In the genomic region with DNA sequence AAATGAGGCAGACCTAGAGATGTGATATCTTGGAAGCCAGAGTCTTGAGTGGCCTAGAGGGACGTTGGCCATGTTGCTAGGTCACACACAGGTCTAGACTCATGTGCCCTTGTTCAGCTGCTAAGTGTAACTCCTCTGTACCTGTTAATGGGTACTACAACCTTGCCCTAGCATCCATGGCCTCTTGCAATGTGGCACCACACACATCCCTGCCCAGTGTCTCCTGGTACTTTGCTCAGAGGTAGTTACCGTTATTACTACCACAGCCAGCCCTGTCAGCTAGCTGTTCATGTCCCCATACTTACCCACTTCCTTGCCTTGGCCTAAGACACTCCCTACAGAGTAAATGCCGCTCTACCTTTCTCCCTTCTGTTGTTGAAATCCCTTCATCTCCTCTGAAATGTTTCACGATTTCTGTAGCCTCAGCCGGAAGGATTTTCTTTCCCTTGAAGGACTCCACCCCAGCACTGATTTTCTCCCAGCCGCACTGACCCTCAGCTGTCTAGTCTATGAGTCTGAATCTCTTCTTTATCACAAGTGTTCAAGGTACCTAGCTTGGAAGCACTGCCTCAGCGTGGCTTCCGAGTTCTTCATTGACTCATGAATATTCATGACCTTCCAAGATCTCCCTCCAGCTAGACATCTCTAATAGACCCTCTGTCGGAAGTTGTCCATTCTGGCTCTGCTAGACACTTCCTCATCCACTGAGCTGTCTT, we compare ENCODE assay signal across 9 mouse cellular contexts. TPM values are rescaled to one million over a fixed set of nuclear protein-coding genes. Genes with fewer than 3 reads are reported as not detected.
DNase-seq lines count a peak whose midpoint lies in the region; ATAC-seq and TF ChIP-seq lines count a peak whose summit lies in the region.
"Had no signal": no experiment of that assay in that cellular context is flagged by ENCODE, and none has a peak within 500 bp of the region (broad histone marks: within the 10 kb centered on the region; RNA-seq: fewer than 3 reads in every experiment).

No protein-coding gene starts in this region.

- peak overlapping the region; percentile 86; the same call in 1 of the 2 replicates for H3K4me2 ChIP-seq in heart, postnatal 0 days (ENCODE audit: low read depth, low read length)
- no peak overlapping the region for H3K4me2 ChIP-seq in midbrain, embryonic 15.5 days
- no peak overlapping the region for H3K4me2 ChIP-seq in embryonic facial prominence, embryonic 15.5 days (replicated peaks)
- H3K4me2 ChIP-seq in neural tube, embryonic 15.5 days = peak overlapping the region; percentile 61; the same call in 1 of the 2 replicates

- no peak for DNase-seq in heart, postnatal 0 days (ENCODE audit: low spot score)
- no peak for DNase-seq in heart, postnatal 36 days
- DNase-seq in midbrain, embryonic 10.5 days (ENCODE audit: low spot score) = no peak
- DNase-seq in cerebellum, postnatal 4 days (ENCODE audit: low spot score in 2 of 2) = no peak
- DNase-seq: cerebellum, adult 18-20 months; layer of hippocampus, adult 9-11 months had no signal

- H3K9me3 ChIP-seq in heart, postnatal 0 days (replicated peaks; ENCODE audit: control insufficient read depth, low read length) = no peaks in the 10 kb centered on the region
- no peaks in the 10 kb centered on the region for H3K9me3 ChIP-seq in midbrain, embryonic 10.5 days (replicated peaks)
- H3K9me3 ChIP-seq in midbrain, embryonic 15.5 days = no peaks in the 10 kb centered on the region
- no peaks in the 10 kb centered on the region for H3K9me3 ChIP-seq in embryonic facial prominence, embryonic 15.5 days (replicated peaks)
- H3K9me3 ChIP-seq in neural tube, embryonic 15.5 days (replicated peaks) = no peaks in the 10 kb centered on the region

- no peak overlapping the region for H3K4me3 ChIP-seq in heart, postnatal 0 days (ENCODE audit: low read depth, low read length)
- H3K4me3 ChIP-seq in midbrain, embryonic 10.5 days = peak overlapping the region; percentile 95; the same call in 1 of the 2 replicates
- H3K4me3 ChIP-seq in midbrain, embryonic 15.5 days = no peak overlapping the region
- H3K4me3 ChIP-seq in embryonic facial prominence, embryonic 15.5 days (replicated peaks) = no peak overlapping the region
- H3K4me3 ChIP-seq in neural tube, embryonic 15.5 days (replicated peaks) = no peak overlapping the region

- H3K9ac ChIP-seq in heart, postnatal 0 days (replicated peaks; ENCODE audit: low read depth, low read length) = 0 out of 2 replicates have a peak overlapping the region, but pooled peaks have one; percentile 5
- H3K9ac ChIP-seq in midbrain, embryonic 15.5 days = no peak overlapping the region
- no peak overlapping the region for H3K9ac ChIP-seq in embryonic facial prominence, embryonic 15.5 days
- no peak overlapping the region for H3K9ac ChIP-seq in neural tube, embryonic 15.5 days (replicated peaks)

- H3K36me3 ChIP-seq in heart, postnatal 0 days (replicated peaks; ENCODE audit: control insufficient read depth, insufficient read depth, low read length) = no peaks in the 10 kb centered on the region
- H3K36me3 ChIP-seq in midbrain, embryonic 10.5 days = no peaks in the 10 kb centered on the region
- no peaks in the 10 kb centered on the region for H3K36me3 ChIP-seq in midbrain, embryonic 15.5 days (replicated peaks)
- no peaks in the 10 kb centered on the region for H3K36me3 ChIP-seq in embryonic facial prominence, embryonic 15.5 days
- H3K36me3 ChIP-seq in neural tube, embryonic 15.5 days = no peaks in the 10 kb centered on the region

- peaks cover 52% of the 10 kb centered on the region for H3K4me1 ChIP-seq in heart, postnatal 0 days (ENCODE audit: control insufficient read depth, insufficient read depth)
- H3K4me1 ChIP-seq in midbrain, embryonic 10.5 days = peaks cover 69% of the 10 kb centered on the region
- H3K4me1 ChIP-seq in midbrain, embryonic 15.5 days = peaks cover 56% of the 10 kb centered on the region
- peaks cover 61% of the 10 kb centered on the region for H3K4me1 ChIP-seq in embryonic facial prominence, embryonic 15.5 days
- peaks cover 64% of the 10 kb centered on the region for H3K4me1 ChIP-seq in neural tube, embryonic 15.5 days

- intact Hi-C loops in heart, postnatal 36 days (cut with DNase I) = no loop called here

- no peaks in the 10 kb centered on the region for H3K27me3 ChIP-seq in heart, postnatal 0 days (ENCODE audit: control insufficient read depth, insufficient read depth, low read length)
- H3K27me3 ChIP-seq in midbrain, embryonic 10.5 days (ENCODE audit: low read depth, poor library complexity, severe bottlenecking) = peaks cover 26% of the 10 kb centered on the region
- H3K27me3 ChIP-seq in midbrain, embryonic 15.5 days (replicated peaks) = no peaks in the 10 kb centered on the region
- no peaks in the 10 kb centered on the region for H3K27me3 ChIP-seq in embryonic facial prominence, embryonic 15.5 days
- no peaks in the 10 kb centered on the region for H3K27me3 ChIP-seq in neural tube, embryonic 15.5 days (replicated peaks)

- no peak for TF ChIP-seq EP300 in heart, postnatal 0 days (IDR thresholded peaks at IDR 0.05; ENCODE audit: low read depth)

- ATAC-seq in heart, postnatal 0 days (ENCODE audit: insufficient read depth, low read depth) = no peak
- ATAC-seq in midbrain, embryonic 15.5 days (replicated peaks) = no peak
- no peak for ATAC-seq in embryonic facial prominence, embryonic 15.5 days (ENCODE audit: insufficient number of reproducible peaks, low FRiP score, low TSS enrichment, low read depth)
- no peak for ATAC-seq in neural tube, embryonic 15.5 days (ENCODE audit: low FRiP score)

- WGBS in heart, postnatal 0 days = 68% methylated on average over 9 of the region's 9 CpGs
- WGBS in midbrain, embryonic 10.5 days = 51% methylated on average over 9 of the region's 9 CpGs
- WGBS in midbrain, embryonic 15.5 days = 53% methylated on average over 9 of the region's 9 CpGs
- WGBS in embryonic facial prominence, embryonic 15.5 days = 58% methylated on average over 9 of the region's 9 CpGs
- WGBS in neural tube, embryonic 15.5 days = 60% methylated on average over 9 of the region's 9 CpGs

- TF ChIP-seq CTCF in heart, postnatal 0 days (IDR thresholded peaks at IDR 0.05; ENCODE audit: low read depth) = no peak

- H3K27ac ChIP-seq in heart, postnatal 0 days (ENCODE audit: low read depth) = peak overlapping the region; percentile 99
- no peak overlapping the region for H3K27ac ChIP-seq in midbrain, embryonic 10.5 days (replicated peaks)
- H3K27ac ChIP-seq in midbrain, embryonic 15.5 days = no peak overlapping the region
- H3K27ac ChIP-seq in embryonic facial prominence, embryonic 15.5 days (replicated peaks) = 0 out of 2 replicates have a peak overlapping the region, but pooled peaks have one; percentile 97
- H3K27ac ChIP-seq in neural tube, embryonic 15.5 days (replicated peaks) = no peak overlapping the region

RNA-seq across cellular contexts. Expression of gene Hdac7, which starts 11.4 kb away (rescaled TPM):
- total RNA-seq in heart, postnatal 0 days (2014; rRNA removed; ENCODE audit: low replicate concordance) = 34.4 and 36.9 TPM in 2 replicates
- 15.6 TPM in 2 replicates for polyA plus RNA-seq in heart, postnatal 0 days (2015; fragmentation: Nextera tagmentation; extraction: Ambion mirVana)
- 10 to 100 TPM; 26.9 to 37.1 TPM for total RNA-seq in heart, postnatal 36 days (2021)
- 23.9 and 24.7 TPM in 2 replicates for polyA plus RNA-seq in midbrain, embryonic 10.5 days (2016; fragmentation: Nextera tagmentation; extraction: Ambion mirVana)
- polyA plus RNA-seq in midbrain, embryonic 15.5 days (2015; fragmentation: Nextera tagmentation; extraction: Ambion mirVana) = 31.8 and 34.5 TPM in 2 replicates
- polyA plus RNA-seq in embryonic facial prominence, embryonic 15.5 days (2015; fragmentation: Nextera tagmentation; extraction: Ambion mirVana) = 37.6 and 37.9 TPM in 2 replicates
- 26.5 and 32.1 TPM in 2 replicates for polyA plus RNA-seq in neural tube, embryonic 15.5 days (2015; fragmentation: Nextera tagmentation; extraction: Ambion mirVana)

RNA-seq across cellular contexts. Expression of gene Slc48a1, which starts 54.6 kb away (rescaled TPM):
- total RNA-seq in heart, postnatal 0 days (2014; rRNA removed; ENCODE audit: low replicate concordance) = 56.5 and 76.1 TPM in 2 replicates
- 90.9 and 92.1 TPM in 2 replicates for polyA plus RNA-seq in heart, postnatal 0 days (2015; fragmentation: Nextera tagmentation; extraction: Ambion mirVana)
- 10 to 100 TPM; 73.3 to 84.1 TPM for total RNA-seq in heart, postnatal 36 days (2021)
- 30.5 and 36.3 TPM in 2 replicates for polyA plus RNA-seq in midbrain, embryonic 10.5 days (2016; fragmentation: Nextera tagmentation; extraction: Ambion mirVana)
- polyA plus RNA-seq in midbrain, embryonic 15.5 days (2015; fragmentation: Nextera tagmentation; extraction: Ambion mirVana) = 85.7 and 90.1 TPM in 2 replicates
- polyA plus RNA-seq in embryonic facial prominence, embryonic 15.5 days (2015; fragmentation: Nextera tagmentation; extraction: Ambion mirVana) = 51.2 and 52.7 TPM in 2 replicates
- 99.0 and 101 TPM in 2 replicates for polyA plus RNA-seq in neural tube, embryonic 15.5 days (2015; fragmentation: Nextera tagmentation; extraction: Ambion mirVana)

Comparison
In these comparisons a context has a peak if more than half of its experiments do, and no peak if none do; other contexts are left out.
1. H3K27ac ChIP-seq: peak in heart, postnatal 0 days (single experiment) and embryonic facial prominence, embryonic 15.5 days (single experiment); none in midbrain, embryonic 10.5 days (single experiment), midbrain, embryonic 15.5 days (single experiment) and neural tube, embryonic 15.5 days (single experiment).
2. H3K4me2 ChIP-seq: peak in heart, postnatal 0 days (single experiment) and neural tube, embryonic 15.5 days (single experiment); none in midbrain, embryonic 15.5 days (single experiment) and embryonic facial prominence, embryonic 15.5 days (single experiment).